Mouse (Mus musculus): ENCODE data around the gene Srsf6.

DNA sequence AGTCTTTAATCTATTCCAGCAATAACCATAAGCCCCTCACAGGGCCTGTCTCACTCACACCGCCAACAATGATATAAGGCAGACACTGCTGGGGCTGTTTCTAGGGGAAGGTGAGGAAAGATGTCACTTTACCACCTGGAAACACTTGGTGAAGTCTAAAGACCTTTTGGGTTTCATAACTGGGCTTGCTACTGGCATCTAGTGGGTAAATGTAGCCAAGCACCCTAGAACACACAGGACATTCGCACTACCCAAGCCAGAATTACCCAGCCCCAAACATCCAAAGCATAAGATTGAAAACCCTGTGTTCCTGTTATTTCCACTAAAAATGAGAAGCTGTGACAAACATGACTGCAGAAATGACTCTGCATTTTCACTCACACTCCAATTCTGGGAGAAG is 16.8 kb upstream of the Srsf6 start:
- no peak for TF ChIP-seq POLR2A (IDR thresholded peaks at IDR 0.05; ENCODE audit: insufficient read depth, low read depth, low read length)
- no peak for TF ChIP-seq EP300 (IDR thresholded peaks at IDR 0.05; ENCODE audit: insufficient read depth, low read depth, low read length)
